Mouse (Mus musculus): ENCODE data around the gene Hes3. TPM values are rescaled to one million over a fixed set of nuclear protein-coding genes. Genes with fewer than 3 reads are reported as not detected.

Hes3 gene
- total RNA-seq, 2 experiments from 2014 or later: 0.30 to 0.37 TPM

Other genes starting within 250 kb of the Hes3 start
- 10 to 100 TPM; 72.1 to 93.5 TPM for gene Plekhg5, start 219.2 kb downstream of the Hes3 start, total RNA-seq (2021)
- 10 to 100 TPM; 13.5 to 18.0 TPM for gene Tnfrsf25, start 175.7 kb downstream of the Hes3 start, total RNA-seq (2021)
- 1 to 10 TPM in 1 of 2 experiments, under 1 TPM in 1; 0.73 to 1.2 TPM for gene Espn, start 139.3 kb downstream of the Hes3 start, total RNA-seq (2021)
- not detected for gene Hes2, start 132.8 kb downstream of the Hes3 start, total RNA-seq (2021)
- 100 to 1,000 TPM; 308 to 337 TPM for gene Acot7, start 113.5 kb downstream of the Hes3 start, total RNA-seq (2021)
- gene Gpr153, start 17.4 kb downstream of the Hes3 start, total RNA-seq (2021): 10 to 100 TPM; 26.8 to 37.1 TPM
- gene Icmt, start 5.6 kb upstream of the Hes3 start, total RNA-seq (2021): 10 to 100 TPM; 50.9 to 56.7 TPM
- gene Rnf207, start 27.3 kb upstream of the Hes3 start, total RNA-seq (2021): 10 to 100 TPM in 1 of 2 experiments, 1 to 10 TPM in 1; 8.7 to 11.1 TPM
- 100 to 1,000 TPM; 160 TPM for gene Rpl22, start 34.1 kb upstream of the Hes3 start, total RNA-seq (2021)
- gene Chd5, start 47.0 kb upstream of the Hes3 start, total RNA-seq (2021): 100 to 1,000 TPM; 180 to 181 TPM
- gene Nphp4, start 185.0 kb upstream of the Hes3 start, total RNA-seq (2021): 10 to 100 TPM; 18.3 to 21.4 TPM
- gene Kcnab2, start 186.2 kb upstream of the Hes3 start, total RNA-seq (2021): 100 to 1,000 TPM; 319 to 332 TPM